Comparison of ENCODE assay signal across 17 mouse cellular contexts in genomic region chr15:12216798-12217197, GRCm38 (mm10). TPM values are rescaled to one million over a fixed set of nuclear protein-coding genes. Genes with fewer than 3 reads are reported as not detected.
DNase-seq lines count a peak whose midpoint lies in the region; ATAC-seq lines count a peak whose summit lies in the region.
"Had no signal": no experiment of that assay in that cellular context is flagged by ENCODE, and none has a peak within 500 bp of the region (broad histone marks: within the 10 kb centered on the region; RNA-seq: fewer than 3 reads in every experiment).

No protein-coding gene starts in this region.

- H3K36me3 ChIP-seq in forebrain, embryonic 10.5 days (replicated peaks) = no peaks in the 10 kb centered on the region
- H3K36me3 ChIP-seq: embryonic facial prominence, embryonic 13.5 days; hindbrain, embryonic 12.5 days; limb, embryonic 12.5 days; lung, embryonic 15.5 days; neural tube, embryonic 13.5 days had no signal

- H3K4me3 ChIP-seq in forebrain, embryonic 10.5 days = no peak overlapping the region
- H3K4me3 ChIP-seq: embryonic facial prominence, embryonic 13.5 days; hindbrain, embryonic 12.5 days; limb, embryonic 12.5 days; lung, embryonic 15.5 days; neural tube, embryonic 13.5 days had no signal

- H3K27me3 ChIP-seq in forebrain, embryonic 10.5 days (ENCODE audit: poor library complexity, severe bottlenecking) = peaks cover 24% of the 10 kb centered on the region
- H3K27me3 ChIP-seq: embryonic facial prominence, embryonic 13.5 days; hindbrain, embryonic 12.5 days; limb, embryonic 12.5 days; lung, embryonic 15.5 days; neural tube, embryonic 13.5 days had no signal

- peak; percentile 73 for ATAC-seq in inflammation-experienced regulatory T-cells, adult 6 months
- ATAC-seq in neutrophil, adult 5-6 weeks (ENCODE audit: extremely low read depth, insufficient number of reproducible peaks, low FRiP score, poor library complexity, severe bottlenecking) = peak; percentile 33; the same call in 1 of the 2 replicates

- H3K27ac ChIP-seq in forebrain, embryonic 10.5 days = no peak overlapping the region
- H3K27ac ChIP-seq: embryonic facial prominence, embryonic 13.5 days; hindbrain, embryonic 12.5 days; limb, embryonic 12.5 days; lung, embryonic 15.5 days; neural tube, embryonic 13.5 days had no signal

- WGBS in forebrain, embryonic 10.5 days = 92% methylated on average over 13 of the region's 13 CpGs

- no peaks in the 10 kb centered on the region for H3K9me3 ChIP-seq in forebrain, embryonic 10.5 days
- H3K9me3 ChIP-seq: embryonic facial prominence, embryonic 13.5 days; hindbrain, embryonic 12.5 days; limb, embryonic 12.5 days; lung, embryonic 15.5 days; neural tube, embryonic 13.5 days had no signal

- peaks cover 23% of the 10 kb centered on the region for H3K4me1 ChIP-seq in forebrain, embryonic 10.5 days

- DNase-seq in cerebellum, adult 9-10 months = peak; percentile 34
- DNase-seq in cerebellum, postnatal 25 days = no peak
- peak; percentile 45 for DNase-seq in thymus, postnatal 0 days (ENCODE audit: low spot score)
- no peak for DNase-seq in thymus, postnatal 10 days (ENCODE audit: low spot score in 2 of 2)
- no peak for DNase-seq in forebrain, embryonic 10.5 days (ENCODE audit: extremely low spot score, low spot score)
- DNase-seq in right cerebral cortex, postnatal 25 days = no peak
- DNase-seq: adrenal gland, postnatal 36 days; cerebellum, postnatal 14 days; kidney, adult 11 months; kidney, postnatal 14 days had no signal

RNA-seq across cellular contexts. Expression of gene Mtmr12, which starts 12.0 kb away (rescaled TPM):
- polyA plus RNA-seq in thymus, postnatal 0 days (2015; fragmentation: Nextera tagmentation; extraction: Ambion mirVana) = 15.9 and 19.0 TPM in 2 replicates
- polyA plus RNA-seq in inflammation-experienced regulatory T-cells, adult 6 months (2017; shearing (Covaris generic)) = 10 to 100 TPM; 22.2 to 26.2 (median 25.0) TPM
- 29.7 and 32.8 TPM in 2 replicates for total RNA-seq in neutrophil, adult 5-6 weeks (2017)
- 15.4 and 15.9 TPM in 2 replicates for polyA plus RNA-seq in forebrain, embryonic 10.5 days (2016; fragmentation: Nextera tagmentation; extraction: Ambion mirVana)

Comparison
In these comparisons a context has a peak if more than half of its experiments do, and no peak if none do; other contexts are left out.
1. DNase-seq: peak in cerebellum, adult 9-10 months (single experiment) and thymus, postnatal 0 days (single experiment); none in cerebellum, postnatal 25 days (0 of 2), thymus, postnatal 10 days (0 of 2), forebrain, embryonic 10.5 days (single experiment) and right cerebral cortex, postnatal 25 days (single experiment).